Mouse (Mus musculus): Measurements from ENCODE around the gene Wdr60.

The Wdr60 gene

DNA sequence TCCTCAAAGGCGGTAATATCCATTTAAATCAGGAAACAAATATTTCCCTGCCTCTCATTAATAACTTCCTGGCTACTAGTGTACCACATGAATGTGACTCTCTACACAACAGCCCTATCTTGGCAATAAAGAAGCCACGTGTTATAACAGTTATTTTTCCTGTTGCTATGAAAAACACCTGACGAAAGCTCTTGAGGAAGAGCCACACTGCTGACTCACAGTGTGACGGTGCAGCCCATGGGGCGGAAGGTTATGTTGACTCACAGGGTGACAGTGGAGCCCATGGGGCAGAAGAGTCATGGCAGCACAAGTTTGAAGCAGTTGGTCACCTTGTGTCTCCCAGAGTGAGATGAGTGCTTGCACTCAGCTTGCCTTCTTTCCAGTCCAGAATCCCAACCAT is 6.6 kb upstream of the Wdr60 start:
- no peak for DNase-seq (ENCODE audit: low spot score)

DNA sequence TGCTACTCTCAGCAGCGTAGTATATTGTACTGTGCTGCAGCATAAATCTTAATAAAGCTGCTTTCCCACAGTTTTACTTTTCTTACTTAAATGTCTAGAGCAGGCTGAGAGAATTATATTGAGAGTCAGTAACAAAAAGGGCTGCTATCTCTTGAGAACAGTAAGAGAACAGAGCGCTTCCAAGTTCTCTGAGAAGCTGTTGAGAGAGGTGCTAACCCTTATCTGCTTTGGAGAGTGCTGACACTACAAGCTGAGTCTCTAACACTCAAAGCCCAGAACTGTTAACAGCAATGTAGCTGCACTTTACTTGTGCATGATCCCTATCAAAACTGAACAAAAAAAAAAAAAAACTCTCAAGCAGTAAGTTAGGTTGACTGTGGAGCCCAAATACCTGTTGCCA is 2.5 kb upstream of the Wdr60 start:
- DNase-seq (ENCODE audit: low spot score), result no peak

DNA sequence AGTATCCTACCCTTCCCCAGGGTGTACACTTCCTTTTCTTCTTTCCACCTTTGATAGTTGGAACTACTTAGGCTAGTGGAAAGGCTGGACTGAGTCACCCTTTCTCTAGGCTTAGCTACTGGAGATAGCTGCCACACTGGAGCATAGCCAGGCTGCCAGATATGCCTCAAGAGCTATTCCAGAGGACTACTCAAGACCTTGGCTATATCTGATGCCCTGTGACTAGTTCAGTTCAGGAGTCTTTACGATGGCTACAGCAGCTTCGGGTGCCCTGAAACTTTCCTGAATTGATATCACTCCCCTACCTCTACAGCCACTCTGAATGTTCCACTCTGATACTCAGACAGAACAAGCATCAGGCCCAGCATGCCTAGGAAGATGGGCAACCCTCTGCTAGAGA is 1.9 kb upstream of the Wdr60 start:
- no peak for DNase-seq (ENCODE audit: low spot score)

DNA sequence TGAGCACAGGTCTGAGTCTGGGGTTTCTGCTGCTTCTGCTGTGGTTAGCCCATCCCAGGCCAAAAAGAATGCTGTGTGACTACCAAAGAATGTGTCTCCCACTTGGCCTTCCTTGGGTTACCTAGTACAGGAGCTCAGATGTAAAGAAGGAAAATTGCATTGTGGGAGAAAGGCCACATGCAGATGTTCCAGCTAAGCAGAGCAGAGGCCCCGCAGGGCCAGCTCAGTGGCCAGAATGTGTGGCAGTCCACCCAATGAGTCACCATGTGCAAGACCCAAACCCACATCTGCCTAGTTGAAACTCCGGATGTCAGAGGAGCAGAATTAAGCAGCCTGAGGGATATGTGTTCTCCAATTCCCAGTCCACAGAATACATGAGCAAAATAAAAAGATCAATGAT is 4.5 kb downstream of the Wdr60 start:
- DNase-seq (ENCODE audit: low spot score), result no peak

DNA sequence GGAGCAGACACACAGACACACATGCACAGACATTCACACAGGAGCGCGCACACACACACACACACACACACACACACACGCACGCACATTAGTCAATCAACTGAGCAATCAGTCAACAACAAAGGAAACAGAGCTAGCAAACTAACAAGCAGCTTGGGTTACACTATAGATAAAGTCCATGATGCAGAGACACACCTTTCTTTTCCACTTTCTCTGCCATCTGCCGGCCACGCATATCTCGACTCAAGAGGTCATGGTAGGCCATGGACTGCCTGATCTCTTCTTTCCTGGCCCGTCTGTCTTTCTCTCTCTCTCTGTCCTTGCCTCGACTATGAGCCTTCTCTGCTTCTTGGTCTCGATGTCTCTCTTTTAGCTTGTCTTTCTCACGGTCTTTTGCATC is 7.2 kb downstream of the Wdr60 start:
- DNase-seq (ENCODE audit: low spot score), result no peak

DNA sequence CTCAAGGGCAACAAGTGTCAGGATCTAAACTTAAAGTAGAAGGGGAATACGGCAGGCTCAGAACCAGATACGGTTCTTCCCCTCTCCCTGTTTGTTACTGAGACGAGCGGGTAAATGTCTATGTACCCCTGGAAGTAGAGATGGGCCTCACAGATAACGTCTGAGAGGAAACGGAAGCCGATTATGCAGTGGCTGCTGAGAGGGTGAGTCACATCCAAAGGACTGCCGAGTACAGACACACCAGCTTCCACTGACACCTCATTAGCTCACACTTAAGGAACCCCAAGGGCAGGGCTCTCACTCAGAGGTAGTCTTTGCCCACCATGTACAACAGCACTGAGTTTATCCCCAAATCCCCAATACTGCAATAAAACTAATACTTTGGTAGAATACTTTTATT is 8.2 kb downstream of the Wdr60 start:
- peak; percentile 69 for DNase-seq (ENCODE audit: low spot score)

DNA sequence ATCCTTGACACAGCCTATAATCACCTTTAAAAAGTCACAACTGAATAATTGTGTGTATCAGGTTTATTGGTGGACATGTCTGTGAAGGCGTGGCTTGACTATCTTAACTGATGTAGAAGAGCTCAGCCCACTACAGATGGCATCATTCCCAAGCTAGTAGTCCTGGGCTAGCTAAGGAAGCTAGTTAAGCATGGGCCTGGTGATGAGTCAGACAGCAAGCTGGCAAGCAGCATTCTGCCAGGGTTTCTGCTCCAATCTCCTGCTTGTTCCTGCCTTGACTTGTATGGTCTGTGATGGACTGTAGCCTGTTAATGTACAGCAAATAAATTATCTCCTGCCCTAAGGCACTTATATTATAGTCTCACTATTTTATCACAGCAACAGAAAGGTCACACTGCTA is 18.2 kb downstream of the Wdr60 start:
- no peak for DNase-seq (ENCODE audit: low spot score)

DNA sequence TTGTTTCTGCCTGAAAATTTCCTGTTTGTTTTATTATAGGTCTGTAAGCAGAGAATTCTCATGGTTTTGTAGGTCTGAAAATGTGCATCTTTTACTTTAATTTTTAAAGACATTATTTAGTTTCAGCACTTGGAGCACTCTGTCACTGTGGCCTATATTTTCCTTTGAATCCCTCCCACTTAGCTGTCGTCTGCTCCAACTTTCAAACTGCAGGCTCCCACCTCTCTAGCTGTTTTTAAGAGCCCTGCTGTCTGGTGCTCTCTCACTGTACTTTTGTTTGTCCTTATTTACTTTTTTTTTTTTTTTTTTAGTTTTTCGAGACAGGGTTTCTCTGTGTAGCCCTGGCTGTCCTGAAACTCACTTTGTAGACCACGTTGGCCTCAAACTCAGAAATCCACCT is 24.0 kb downstream of the Wdr60 start:
- no peak for DNase-seq (ENCODE audit: low spot score)

DNA sequence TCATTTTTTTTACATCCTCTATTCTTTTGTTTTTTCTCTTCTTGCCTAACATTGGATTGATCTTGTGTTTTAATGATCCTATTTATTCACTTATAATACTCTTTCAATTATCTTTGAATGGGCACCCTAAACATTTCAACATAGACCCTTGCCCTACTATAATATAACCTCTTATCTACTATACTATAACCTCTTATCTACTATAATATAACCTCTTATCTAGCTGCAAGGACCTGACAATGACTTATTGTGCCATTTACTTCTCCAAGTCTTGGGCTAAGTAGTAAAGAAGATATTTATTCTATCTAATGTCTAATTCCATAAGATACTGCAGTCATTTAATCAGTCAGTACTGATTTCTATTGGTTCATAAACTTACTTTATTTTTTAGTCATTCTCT is 24.5 kb downstream of the Wdr60 start:
- no peak for DNase-seq (ENCODE audit: low spot score)

DNA sequence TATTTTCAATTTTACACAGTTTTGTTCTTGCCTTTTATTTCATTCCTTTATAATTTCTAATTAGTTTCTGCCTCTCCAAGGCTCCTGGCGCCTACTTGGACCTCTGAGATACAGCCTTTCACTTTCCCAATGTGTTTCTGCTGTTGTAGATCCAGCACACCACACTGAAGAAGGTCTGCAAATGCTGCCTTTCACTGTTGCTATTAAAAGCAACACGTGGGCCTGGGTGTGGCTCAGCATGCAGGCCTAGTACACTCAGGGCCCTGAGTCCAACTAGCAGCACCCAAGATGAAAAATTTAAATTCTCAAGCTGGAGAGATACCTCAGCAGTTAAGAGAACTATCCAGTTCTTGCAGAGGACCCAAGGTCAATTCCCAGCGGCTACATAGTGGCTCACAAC is 26.2 kb downstream of the Wdr60 start:
- DNase-seq (ENCODE audit: low spot score), result no peak

DNA sequence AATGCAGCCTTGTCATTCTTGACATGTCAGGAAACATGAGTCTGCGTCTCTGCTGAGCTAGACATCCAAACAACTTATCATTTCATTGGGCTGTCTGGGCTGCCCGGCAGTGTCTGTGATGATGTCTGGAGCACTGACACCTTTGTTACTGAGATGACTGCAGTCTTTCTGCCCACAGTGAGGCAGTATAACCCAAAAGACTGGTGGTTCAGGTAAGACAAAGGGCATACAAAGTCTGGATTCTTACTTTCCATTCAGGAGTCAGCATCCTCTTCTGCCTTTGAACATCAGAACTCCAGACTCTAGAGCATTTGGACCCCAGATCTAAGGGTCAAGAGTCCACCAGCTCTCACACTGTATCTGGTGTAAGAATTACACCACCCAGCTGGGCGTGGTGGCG is 27.5 kb downstream of the Wdr60 start:
- peak; percentile 22 for DNase-seq (ENCODE audit: low spot score)

DNA sequence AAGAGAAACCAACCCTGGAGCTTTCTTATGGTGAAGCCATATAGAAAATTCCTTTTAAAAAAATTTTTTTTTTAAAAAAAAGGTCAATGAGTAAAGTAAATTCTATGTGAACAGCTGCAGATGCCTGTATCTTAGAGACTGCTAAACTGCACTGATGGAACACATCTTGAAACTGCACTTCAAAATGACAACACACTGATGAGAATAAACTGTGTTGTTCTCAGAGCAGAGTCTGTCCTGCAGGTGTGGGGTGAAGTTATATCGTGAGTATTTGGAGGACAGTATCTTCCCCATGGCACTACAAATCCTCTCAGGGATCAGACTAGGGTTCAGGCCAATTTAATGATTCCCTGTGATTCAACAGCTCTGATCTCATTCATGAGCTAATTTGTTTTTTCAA is 30.8 kb downstream of the Wdr60 start:
- no peak for DNase-seq (ENCODE audit: low spot score)

DNA sequence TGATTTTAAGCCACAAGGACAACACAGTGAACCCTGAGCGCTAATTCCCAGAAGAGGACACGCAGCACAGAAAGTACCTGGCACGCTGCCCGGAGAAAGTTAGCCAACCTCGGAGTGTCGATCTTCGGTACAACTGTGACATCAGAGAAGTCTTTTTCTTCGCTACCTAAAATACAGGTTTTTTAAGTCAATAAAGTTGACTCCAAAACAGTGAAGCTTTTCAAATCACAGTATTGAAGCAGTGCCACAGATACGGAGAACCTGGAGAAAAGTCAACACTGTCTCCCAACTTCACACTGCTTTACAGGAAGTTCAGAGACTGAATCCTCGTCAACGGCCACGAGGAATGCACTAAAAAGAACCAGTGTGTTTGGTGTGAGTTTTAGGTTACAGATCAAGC is 31.2 kb downstream of the Wdr60 start:
- DNase-seq (ENCODE audit: low spot score), result no peak

DNA sequence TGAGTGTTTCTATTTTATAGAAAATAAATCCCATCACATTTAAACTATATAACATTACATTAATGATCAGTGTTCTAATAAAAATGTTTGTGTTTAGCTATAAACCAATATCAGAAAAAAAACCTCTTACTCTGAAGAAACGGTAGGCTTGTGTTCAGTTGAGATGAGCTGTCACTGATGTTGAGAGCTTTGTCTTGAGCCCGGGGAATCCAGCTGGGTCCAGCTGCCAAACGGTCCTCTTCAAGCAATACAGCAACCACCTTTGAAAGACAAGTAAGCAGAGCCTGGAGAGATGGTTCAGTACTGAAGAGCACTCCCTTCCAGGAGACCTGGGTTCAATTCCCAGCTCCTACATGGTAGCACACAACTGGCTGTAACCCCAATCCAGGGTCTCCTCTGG is 33.4 kb downstream of the Wdr60 start:
- no peak for DNase-seq (ENCODE audit: low spot score)

DNA sequence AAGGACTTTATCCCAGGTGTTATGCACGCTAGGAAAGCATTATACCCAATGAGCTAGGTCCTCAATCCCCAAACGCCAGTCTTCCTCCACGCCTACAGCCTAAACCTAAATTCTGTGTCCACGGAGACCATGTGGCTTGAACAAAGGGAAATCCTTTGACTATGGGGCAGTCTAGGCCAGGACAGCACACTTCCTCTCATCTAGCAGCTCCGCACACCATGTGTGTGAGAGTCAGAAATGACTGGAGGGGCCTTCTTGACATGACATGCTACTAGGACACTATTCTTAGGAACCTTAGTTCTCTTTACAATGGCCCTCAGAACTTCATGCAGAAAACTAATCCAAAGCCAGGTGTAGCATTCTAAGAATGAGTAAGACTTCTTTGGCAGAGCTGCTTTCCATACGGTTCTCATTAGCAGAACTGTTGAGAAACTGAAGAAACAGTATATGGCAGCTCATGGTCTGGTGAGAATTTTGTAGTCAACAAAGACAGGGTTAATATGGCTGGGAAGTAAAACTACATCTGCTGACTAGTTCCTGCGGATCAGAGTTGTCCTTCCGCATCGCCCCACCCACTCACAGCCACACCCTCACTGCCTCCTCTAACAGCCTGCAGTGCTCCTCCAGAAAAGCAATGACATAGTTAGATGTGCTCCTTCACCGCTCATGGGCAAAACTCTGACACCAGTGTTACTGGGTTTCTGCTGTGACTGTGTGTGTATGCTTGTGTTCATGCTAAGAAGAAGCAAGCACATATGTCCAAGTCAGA is 36.3 kb downstream of the Wdr60 start:
- no peak for DNase-seq (ENCODE audit: low spot score)

DNA sequence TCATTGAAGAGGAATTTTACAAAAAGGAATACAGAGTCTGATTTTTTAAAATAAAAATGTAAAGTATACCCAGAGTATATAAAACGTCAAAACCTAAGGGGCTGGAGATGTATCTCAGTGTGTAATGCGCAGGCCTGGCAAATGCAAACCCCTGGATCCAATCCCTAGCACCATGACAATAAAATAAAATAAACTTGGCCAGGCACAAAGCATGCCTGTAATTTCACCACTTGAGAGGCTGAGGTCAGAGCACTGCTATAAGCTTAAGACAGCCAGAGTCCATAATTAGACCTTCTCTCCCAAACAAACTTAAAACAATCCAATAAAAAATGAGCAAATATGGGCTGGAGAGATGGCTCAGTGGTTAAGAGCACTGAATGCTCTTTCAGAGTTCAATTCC is 39.7 kb downstream of the Wdr60 start:
- no peak for DNase-seq (ENCODE audit: low spot score)

DNA sequence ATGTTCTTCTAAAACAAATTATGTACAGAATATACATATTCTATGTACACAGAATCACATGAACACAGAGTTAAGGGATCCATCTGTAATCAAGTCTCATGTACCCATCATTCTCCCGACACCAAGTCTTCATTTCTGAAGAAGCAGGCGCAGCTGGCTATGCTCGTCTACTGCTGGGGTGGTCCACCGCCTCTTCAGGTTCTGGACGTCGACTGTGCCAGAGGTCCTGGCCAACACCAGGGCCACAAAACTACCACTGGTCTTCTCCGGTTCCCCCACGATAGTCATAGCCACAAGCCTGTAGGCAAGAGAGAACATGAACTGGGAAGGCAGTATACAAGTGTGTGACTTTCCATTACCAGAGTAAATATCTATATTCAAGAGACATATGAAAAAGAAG is 55.3 kb downstream of the Wdr60 start:
- no peak for DNase-seq (ENCODE audit: low spot score)

DNA sequence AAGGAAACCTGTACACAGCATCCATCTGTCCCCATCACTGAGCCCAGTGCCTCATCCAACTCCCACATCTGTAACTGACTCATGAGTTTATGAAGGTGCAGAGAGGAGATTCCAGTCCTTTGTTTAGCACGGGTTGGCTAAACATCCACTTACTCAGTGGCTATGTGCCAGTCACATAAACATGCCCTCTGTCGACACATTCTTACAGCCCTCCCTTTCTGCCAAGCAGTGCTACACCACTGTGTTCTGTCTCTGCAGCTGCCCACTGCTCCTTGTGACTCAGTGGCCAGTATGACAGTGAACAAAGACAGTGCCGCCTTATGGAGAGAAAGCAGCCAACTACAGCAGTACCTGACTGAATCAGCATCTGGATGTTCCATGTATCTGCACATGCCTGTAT is 57.1 kb downstream of the Wdr60 start:
- DNase-seq (ENCODE audit: low spot score), result no peak

DNA sequence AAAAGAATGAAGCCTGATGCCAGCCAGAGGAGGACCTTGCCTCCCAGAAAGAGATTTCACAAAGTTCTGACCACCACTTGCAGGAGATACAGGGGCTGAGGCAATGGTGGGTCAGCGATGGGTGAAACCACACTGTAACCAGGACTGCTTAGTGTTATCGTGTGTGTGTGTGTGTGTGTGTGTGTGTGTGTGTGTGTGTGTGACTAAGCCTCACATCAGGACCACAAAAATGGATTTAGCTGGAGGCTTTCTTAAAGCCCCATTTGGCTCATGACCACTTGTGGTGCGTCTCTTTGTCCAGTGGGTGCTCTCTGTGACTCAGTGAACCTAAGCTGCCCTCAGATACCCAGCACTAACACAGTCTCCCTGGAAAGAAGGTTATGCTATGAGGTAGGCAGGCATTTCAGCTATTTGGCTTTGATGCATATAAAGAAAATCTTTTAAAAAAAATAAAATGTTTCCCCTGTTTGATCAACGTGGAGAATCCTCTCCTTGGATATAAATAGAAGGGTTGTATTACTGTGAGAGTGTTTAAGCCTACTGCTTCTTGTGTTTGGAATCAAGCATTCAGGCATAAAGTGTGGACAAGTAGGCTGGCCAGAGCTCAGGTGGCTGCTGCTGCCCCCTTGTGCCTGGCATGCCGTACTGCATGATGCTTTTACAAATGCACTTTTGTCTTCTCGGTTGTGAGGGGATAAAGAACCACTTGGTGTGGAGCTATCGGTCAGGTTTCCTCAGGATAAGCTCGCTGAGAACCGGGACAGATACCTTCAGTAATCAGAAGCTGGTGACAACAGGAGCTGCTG is 60.4 kb downstream of the Wdr60 start:
- peak; percentile 56 for DNase-seq (ENCODE audit: low spot score)

DNA sequence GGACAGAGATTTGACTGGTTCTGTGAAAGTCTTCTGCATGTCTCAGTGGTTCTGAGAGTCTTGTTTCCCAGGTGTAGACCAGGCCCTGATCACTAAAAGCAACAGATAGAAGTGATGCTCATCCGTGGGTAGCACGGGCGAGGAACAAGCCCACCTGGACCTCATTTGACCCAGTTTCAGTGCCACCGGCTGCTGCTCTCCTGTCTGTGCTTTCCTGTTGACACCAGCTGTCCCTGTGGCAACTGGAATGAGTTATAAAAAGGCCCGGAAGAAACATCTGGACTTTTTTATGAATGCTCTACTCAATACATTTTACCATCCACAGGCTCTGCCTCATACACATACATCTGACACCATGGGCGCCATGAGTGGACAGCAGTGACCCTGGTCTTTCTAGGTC is 64.0 kb downstream of the Wdr60 start:
- DNase-seq (ENCODE audit: low spot score), result no peak

DNA sequence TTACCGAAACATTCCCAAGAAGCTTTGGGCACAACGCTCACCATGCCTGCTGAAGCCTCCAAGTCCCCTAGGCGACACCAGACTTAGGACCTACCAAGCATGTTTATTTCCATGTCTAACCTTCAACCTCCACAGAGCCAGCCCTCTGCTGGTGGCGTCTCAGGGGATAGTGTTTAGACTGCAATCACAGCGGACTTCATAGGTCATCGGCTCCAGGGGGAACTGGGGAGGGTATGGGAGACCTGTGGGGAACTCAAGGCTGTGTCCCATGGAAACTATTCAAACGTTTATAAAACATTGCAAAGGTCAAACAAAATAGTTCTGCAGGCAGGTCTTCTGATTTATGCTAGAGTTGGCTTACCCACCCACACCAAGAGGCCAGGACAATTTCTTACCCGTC is 66.6 kb downstream of the Wdr60 start:
- DNase-seq (ENCODE audit: low spot score), result no peak

DNA sequence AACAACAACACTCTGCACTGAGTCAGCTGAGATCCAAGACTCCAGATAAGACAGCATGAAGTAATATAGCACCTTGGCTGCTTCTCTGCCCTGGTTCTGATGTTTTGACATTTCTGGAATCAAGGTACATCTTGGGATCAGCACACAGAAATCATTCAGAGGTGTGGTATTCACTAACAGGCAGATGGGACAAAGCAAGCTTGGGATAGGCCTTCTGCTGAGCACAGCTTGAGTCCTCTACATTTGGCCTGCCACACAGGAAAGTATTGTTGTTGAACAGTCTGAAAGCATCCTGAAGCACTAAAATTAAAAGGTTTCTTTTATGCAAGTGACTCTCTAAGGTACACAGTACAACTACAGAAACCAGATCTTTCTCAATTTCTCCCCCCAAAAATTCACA is 68.2 kb downstream of the Wdr60 start:
- DNase-seq (ENCODE audit: low spot score), result no peak

DNA sequence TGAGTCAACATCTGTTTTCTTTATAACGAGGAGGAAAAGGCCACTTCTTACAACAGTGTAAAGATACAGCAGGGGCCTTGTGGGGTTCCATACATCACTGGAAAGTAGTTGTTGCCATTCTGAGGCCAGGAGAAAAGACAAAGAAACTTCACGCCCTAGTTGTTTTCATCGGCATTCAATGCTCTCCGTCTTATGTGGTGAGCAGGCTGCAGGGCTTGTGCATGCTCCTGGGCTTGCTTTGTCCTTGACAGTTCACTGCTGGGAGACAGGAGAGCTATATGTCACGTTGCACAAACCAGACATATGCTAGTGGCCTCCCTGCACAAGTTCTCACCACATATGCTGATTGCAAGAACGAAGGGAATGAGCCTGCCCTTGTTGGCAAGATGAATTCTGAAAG is 68.9 kb downstream of the Wdr60 start:
- no peak for DNase-seq (ENCODE audit: low spot score)

All from T-cell, adult 2 months (primary cell).